Mouse (Mus musculus) CH12.LX (cell line): ENCODE results near the gene Agtpbp1. TPM values are rescaled to one million over a fixed set of nuclear protein-coding genes. Genes with fewer than 3 reads are reported as not detected.

Experiments used
- DNase-seq: peaks from one replicate; pipeline ENCODE4 v3.0.0-alpha.2; 2013; ENCODE audit errors: extremely low read depth
- H3K27ac ChIP-seq: 2 replicates; pipeline ENCODE4 v1.5.1; 2012; ENCODE audit warnings: low read depth, mild to moderate bottlenecking, control low read depth, moderate library complexity; ENCODE audit not compliant: insufficient read depth
- H3K27me3 ChIP-seq: replicated peaks from 2 replicates; pipeline ENCODE3; 2012; ENCODE audit warnings: inconsistent platforms
- H3K36me3 ChIP-seq, 2 experiments: replicated peaks in 1 of 2; 2 replicates each; pipeline versions ENCODE3 to v1.6.1; 2012; ENCODE audit warnings: inconsistent platforms in 1 of 2, low read length in 1 of 2, mild to moderate bottlenecking in 1 of 2, mixed read lengths in 1 of 2, moderate library complexity in 1 of 2; ENCODE audit not compliant: control insufficient read depth in 1 of 2, insufficient read depth in 1 of 2
- H3K4me1 ChIP-seq, 2 experiments: 2 replicates each; pipeline ENCODE4 v1.6.1; 2012; ENCODE audit warnings: inconsistent platforms in 1 of 2, moderate library complexity in 1 of 2; ENCODE audit not compliant: insufficient read depth in 2 of 2, control insufficient read depth in 1 of 2
- H3K4me2 ChIP-seq: 2 replicates; pipeline ENCODE4 v1.6.1; 2012; ENCODE audit warnings: low read depth, mild to moderate bottlenecking, control low read depth; ENCODE audit not compliant: poor library complexity, insufficient read depth, severe bottlenecking
- H3K4me3 ChIP-seq, 3 experiments: fragments of 150-350 bp in 1 of 3; sonication (generic) in 1 of 3; replicated peaks in 1 of 3; 2 replicates each; pipeline versions ENCODE3 to v1.5.1; 2011 to 2012; ENCODE audit warnings: low read depth in 2 of 3, low read length in 2 of 3, mild to moderate bottlenecking in 2 of 3, moderate library complexity in 2 of 3, control low read depth in 1 of 3, improper control_type of control experiment in 1 of 3, inconsistent platforms in 1 of 3, mixed read lengths in 1 of 3; ENCODE audit not compliant: poor library complexity in 1 of 3
- H3K79me2 ChIP-seq: replicated peaks from 2 replicates; pipeline ENCODE4 v1.6.1; 2012; ENCODE audit warnings: mild to moderate bottlenecking, moderate library complexity; ENCODE audit not compliant: control insufficient read depth, poor library complexity, insufficient read depth, severe bottlenecking; ENCODE audit errors: extremely low read depth
- H3K9ac ChIP-seq: 2 replicates; pipeline ENCODE4 v1.6.1; 2012; ENCODE audit warnings: low read depth, mild to moderate bottlenecking, control low read depth, moderate library complexity; ENCODE audit not compliant: insufficient read depth
- H3K9me3 ChIP-seq: replicated peaks from 2 replicates; pipeline ENCODE3; 2012; ENCODE audit warnings: low read length, inconsistent platforms, mixed read lengths
- BHLHE40 ChIP-seq: IDR thresholded peaks from 2 replicates; pipeline ENCODE4 v1.6.1; 2011; ENCODE audit warnings: mild to moderate bottlenecking, low read depth, low read length, improper control_type of control experiment
- CHD1 ChIP-seq: IDR thresholded peaks from 2 replicates; pipeline ENCODE4 v1.6.1; 2012; ENCODE audit warnings: low read depth, low read length, improper control_type of control experiment, inconsistent platforms
- CHD2 ChIP-seq: IDR thresholded peaks from 2 replicates; pipeline ENCODE4 v1.6.1; 2011; ENCODE audit warnings: low read length, improper control_type of control experiment
- ETS1 ChIP-seq: conservative IDR thresholded peaks from 2 replicates; pipeline ENCODE4 v1.6.1; 2012; ENCODE audit warnings: low read depth, mild to moderate bottlenecking, inconsistent platforms, low read length, improper control_type of control experiment, moderate library complexity
- IRF4 ChIP-seq: IDR thresholded peaks from 2 replicates; pipeline ENCODE4 v1.6.1; 2014; ENCODE audit warnings: low read depth, mild to moderate bottlenecking, inconsistent platforms, low read length, improper control_type of control experiment
- MAFK ChIP-seq: IDR thresholded peaks from 2 replicates; pipeline ENCODE4 v1.6.1; 2011; ENCODE audit warnings: low read length, improper control_type of control experiment; ENCODE audit not compliant: insufficient replicate concordance
- MAZ ChIP-seq: IDR thresholded peaks from 2 replicates; pipeline ENCODE4 v1.6.1; 2012; ENCODE audit warnings: low read depth, mild to moderate bottlenecking, inconsistent platforms, low read length, improper control_type of control experiment, moderate library complexity
- MEF2A ChIP-seq: IDR thresholded peaks from 2 replicates; pipeline ENCODE4 v1.6.1; 2014; ENCODE audit warnings: low read depth, mild to moderate bottlenecking, inconsistent platforms, low read length, improper control_type of control experiment, borderline replicate concordance
- MYC ChIP-seq: IDR thresholded peaks from 2 replicates; pipeline ENCODE4 v1.6.1; 2011; ENCODE audit warnings: low read depth, mild to moderate bottlenecking, improper control_type of control experiment, low read length
- PAX5 ChIP-seq: IDR thresholded peaks from 2 replicates; pipeline ENCODE4 v1.6.1; 2012; ENCODE audit warnings: low read length, inconsistent platforms, mixed read lengths
- POLR2A ChIP-seq: IDR thresholded peaks from 2 replicates; pipeline ENCODE4 v1.6.1; 2011; ENCODE audit warnings: low read depth, mild to moderate bottlenecking, improper control_type of control experiment, low read length
- POLR2AphosphoS2 ChIP-seq: IDR thresholded peaks from 2 replicates; pipeline ENCODE4 v1.6.1; 2011; ENCODE audit warnings: low read depth, low read length, improper control_type of control experiment
- TBP ChIP-seq: conservative IDR thresholded peaks from 2 replicates; pipeline ENCODE4 v1.6.1; 2011; ENCODE audit warnings: low read depth, low read length, improper control_type of control experiment
- TCF12 ChIP-seq: IDR thresholded peaks from 2 replicates; pipeline ENCODE4 v1.6.1; 2014; ENCODE audit warnings: low read depth, mild to moderate bottlenecking, inconsistent platforms, low read length, improper control_type of control experiment
- UBTF ChIP-seq: IDR thresholded peaks from 2 replicates; pipeline ENCODE4 v1.6.1; 2012; ENCODE audit warnings: low read depth, mild to moderate bottlenecking, inconsistent platforms, low read length, improper control_type of control experiment, moderate library complexity
- USF2 ChIP-seq: conservative IDR thresholded peaks from 2 replicates; pipeline ENCODE4 v1.6.1; 2011; ENCODE audit warnings: low read depth, low read length, improper control_type of control experiment
- ZNF384 ChIP-seq: IDR thresholded peaks from 2 replicates; pipeline ENCODE4 v1.6.1; 2012; ENCODE audit warnings: low read depth, low read length, improper control_type of control experiment, inconsistent platforms
- dilution Hi-C: fragments of 300-500 bp; cut with MboI; formaldehyde crosslinking; loops from 2 replicates; pipeline ENCODE4 v1.14.3; 2020; ENCODE audit warnings: low sequenced_read_pairs; ENCODE audit not compliant: extremely low pct_unique_long_range_greater_than_20kb, extremely low pct_ligation_motif_present
- in situ Hi-C: fragments of 300-500 bp; cut with MboI; formaldehyde crosslinking; loops from 3 replicates; pipeline ENCODE4 v1.14.3; 2019; ENCODE audit warnings: low sequenced_read_pairs, low pct_ligation_motif_present, low pct_unique_long_range_greater_than_20kb, mixed read lengths
- polyA plus RNA-seq: library from polyadenylated mRNA; unstranded; fragments of >175 nt; gene quantifications from 2 replicates; pipeline ENCODE4 v1.2.1, GENCODE M21; 2012; ENCODE audit warnings: low read depth; ENCODE audit not compliant: insufficient read length
- total RNA-seq, 2 experiments: library from RNA; depleted of rRNA; stranded (reverse); fragments of 300-350 nt in 1 of 2; fragments of >200 nt in 1 of 2; gene quantifications; 2 replicates each; pipeline ENCODE4 v1.2.3; 2012 to 2014

Gene Agtpbp1
- total and polyA plus RNA-seq, 3 experiments: 15.7 to 21.5 (median 19.5) TPM

- no peak for TF ChIP-seq MEF2A
- no peak for TF ChIP-seq IRF4
- TF ChIP-seq MYC: no peak
- no peak for TF ChIP-seq POLR2A
- TF ChIP-seq MAZ: no peak
- TF ChIP-seq TBP: no peak
- TF ChIP-seq CHD1: no peak
- TF ChIP-seq USF2: no peak
- no peak for TF ChIP-seq PAX5
- TF ChIP-seq BHLHE40: no peak
- TF ChIP-seq ZNF384: no peak
- TF ChIP-seq MAFK: no peak
- TF ChIP-seq CHD2: no peak
- no peak for TF ChIP-seq ETS1
- TF ChIP-seq TCF12: no peak
- Histone ChIP-seq H3K4me3 (no peak overlapping the region), H3K27me3 (no peaks in the 10 kb centered on the region), H3K36me3 (peaks cover 31 to 66% of the 10 kb centered on the region in 2 experiments), H3K4me1 (peaks cover 3% of the 10 kb centered on the region in 2 experiments; a peak in 1 of 4 replicates), H3K9me3 (no peaks in the 10 kb centered on the region), H3K9ac (no peak overlapping the region), H3K4me2 (no peak overlapping the region), H3K79me2 (no peaks in the 10 kb centered on the region), H3K27ac (no peak overlapping the region)
- no peak for DNase-seq
- in situ Hi-C loops (no loop called here), dilution Hi-C loops (no loop called here)
Measured at GRCm38 (mm10) chr13:59530491-59530890, 54.5 kb downstream of the Agtpbp1 start.

GRCm38 (mm10) chr13:59521271-59522064 lies 63.6 kb downstream of the Agtpbp1 start:
- no peak for DNase-seq
- dilution Hi-C loops (no loop called here), in situ Hi-C loops (no loop called here)
- H3K4me1 ChIP-seq: no peaks in the 10 kb centered on the region
- no peak overlapping the region for H3K9ac ChIP-seq
- H3K9me3 ChIP-seq: no peaks in the 10 kb centered on the region
- no peak overlapping the region for H3K27ac ChIP-seq
- H3K79me2 ChIP-seq: no peaks in the 10 kb centered on the region
- peaks cover 22 to 61% of the 10 kb centered on the region in 2 experiments for H3K36me3 ChIP-seq
- H3K4me2 ChIP-seq: no peak overlapping the region
- TF ChIP-seq POLR2AphosphoS2: no peak
- TF ChIP-seq TCF12: no peak
- no peak for TF ChIP-seq MAFK
- TF ChIP-seq MAZ: no peak
- TF ChIP-seq USF2: no peak
- no peak for TF ChIP-seq UBTF
- TF ChIP-seq, all 38 proteins: peak for 0
- no peaks in the 10 kb centered on the region for H3K27me3 ChIP-seq
- H3K4me3 ChIP-seq: no peak overlapping the region
